Mouse (Mus musculus) adrenal gland, postnatal 36 days (tissue): ENCODE measurements around the gene Schip1. TPM values are rescaled to one million over a fixed set of nuclear protein-coding genes. Genes with fewer than 3 reads are reported as not detected.
A peak's percentile ranks its signal among the peaks of the same experiment; 100 is the strongest.

Experiments
- DNase-seq, 2 experiments: peaks; one replicate each; pipeline ENCODE4 v3.0.0; 2021; ENCODE audit warnings: mixed read lengths in 1 of 2
- total RNA-seq, 2 experiments: library from RNA; stranded (reverse); gene quantifications; 2 replicates each; pipeline ENCODE4 v1.2.3; 2021

Schip1 gene
- total RNA-seq, 2 experiments from 2014 or later, result 11.4 to 18.3 TPM

- no peak for DNase-seq
These were observed 320.9 kb downstream of the Schip1 start for GRCm38 (mm10) chr3:68385544-68385943.

GRCm38 (mm10) chr3:68388023-68388422 lies 323.4 kb downstream of the Schip1 start:
- DNase-seq, result no peak

- DNase-seq, result no peak
These were observed 329.0 kb downstream of the Schip1 start for GRCm38 (mm10) chr3:68393578-68393977.

- DNase-seq, result no peak
These were observed 334.1 kb downstream of the Schip1 start for GRCm38 (mm10) chr3:68398691-68399090.

- DNase-seq, result no peak
These were observed 335.5 kb downstream of the Schip1 start for GRCm38 (mm10) chr3:68400121-68400520.

GRCm38 (mm10) chr3:68403343-68403742 lies 338.7 kb downstream of the Schip1 start:
- no peak for DNase-seq

GRCm38 (mm10) chr3:68403783-68404217 lies 339.2 kb downstream of the Schip1 start:
- no peak for DNase-seq

- no peak for DNase-seq
These were observed 341.1 kb downstream of the Schip1 start for GRCm38 (mm10) chr3:68405724-68406123.

GRCm38 (mm10) chr3:68412262-68412661 lies 347.7 kb downstream of the Schip1 start:
- no peak for DNase-seq

GRCm38 (mm10) chr3:68419792-68420191 lies 355.2 kb downstream of the Schip1 start:
- DNase-seq, result no peak

- no peak for DNase-seq
These were observed 356.3 kb downstream of the Schip1 start for GRCm38 (mm10) chr3:68420927-68421326.

- no peak for DNase-seq
These were observed 357.2 kb downstream of the Schip1 start for GRCm38 (mm10) chr3:68421849-68422248.

- DNase-seq, result no peak
These were observed 363.5 kb downstream of the Schip1 start for GRCm38 (mm10) chr3:68428081-68428480.

- no peak for DNase-seq
These were observed 369.8 kb downstream of the Schip1 start for GRCm38 (mm10) chr3:68434435-68434834.

GRCm38 (mm10) chr3:68434897-68435296 lies 370.3 kb downstream of the Schip1 start:
- DNase-seq, result no peak

- DNase-seq, result no peak
These were observed 383.9 kb downstream of the Schip1 start for GRCm38 (mm10) chr3:68448480-68448879.

GRCm38 (mm10) chr3:68451634-68452033 lies 387.0 kb downstream of the Schip1 start:
- no peak for DNase-seq

- no peak for DNase-seq
These were observed 388.7 kb downstream of the Schip1 start for GRCm38 (mm10) chr3:68453266-68453665.

- DNase-seq, result no peak
These were observed 389.3 kb downstream of the Schip1 start for GRCm38 (mm10) chr3:68453719-68454455.

- DNase-seq, result no peak
These were observed 402.0 kb downstream of the Schip1 start for GRCm38 (mm10) chr3:68466643-68467042.

GRCm38 (mm10) chr3:68467941-68468687 lies 403.5 kb downstream of the Schip1 start:
- peak in 1 of 2 experiments; percentile 6 for DNase-seq

GRCm38 (mm10) chr3:68469643-68470042 lies 405.0 kb downstream of the Schip1 start:
- no peak for DNase-seq

GRCm38 (mm10) chr3:68470061-68470460 lies 405.5 kb downstream of the Schip1 start:
- DNase-seq, result no peak
